Mouse (Mus musculus) CH12.LX (cell line): ENCODE data around the gene Ghr.

Source experiments
- BHLHE40 ChIP-seq: IDR thresholded peaks from 2 replicates; pipeline ENCODE4 v1.6.1; 2011; ENCODE audit warnings: mild to moderate bottlenecking, low read depth, low read length, improper control_type of control experiment
- CTCF ChIP-seq, 2 experiments: IDR thresholded peaks in 1 of 2; conservative IDR thresholded peaks in 1 of 2; 2 replicates each; pipeline ENCODE4 v1.5.1; 2011 to 2012; ENCODE audit warnings: low read depth in 2 of 2, low read length in 2 of 2, improper control_type of control experiment in 1 of 2, inconsistent platforms in 1 of 2, mild to moderate bottlenecking in 1 of 2, moderate library complexity in 1 of 2
- EP300 ChIP-seq: IDR thresholded peaks from 2 replicates; pipeline ENCODE4 v1.6.1; 2011; ENCODE audit warnings: low read length, improper control_type of control experiment
- GABPA ChIP-seq: IDR thresholded peaks from 2 replicates; pipeline ENCODE4 v1.6.1; 2012; ENCODE audit warnings: low read depth, low read length, improper control_type of control experiment, inconsistent platforms; ENCODE audit not compliant: insufficient replicate concordance
- JUND ChIP-seq: conservative IDR thresholded peaks from 2 replicates; pipeline ENCODE4 v1.6.1; 2011; ENCODE audit warnings: low read depth, low read length, improper control_type of control experiment
- MAX ChIP-seq: IDR thresholded peaks from 2 replicates; pipeline ENCODE4 v1.6.1; 2011; ENCODE audit warnings: low read length, improper control_type of control experiment
- MEF2A ChIP-seq: IDR thresholded peaks from 2 replicates; pipeline ENCODE4 v1.6.1; 2014; ENCODE audit warnings: low read depth, mild to moderate bottlenecking, inconsistent platforms, low read length, improper control_type of control experiment, borderline replicate concordance
- POLR2A ChIP-seq: IDR thresholded peaks from 2 replicates; pipeline ENCODE4 v1.6.1; 2011; ENCODE audit warnings: low read depth, mild to moderate bottlenecking, improper control_type of control experiment, low read length
- USF1 ChIP-seq: IDR thresholded peaks from 2 replicates; pipeline ENCODE4 v1.6.1; 2014; ENCODE audit warnings: low read depth, mild to moderate bottlenecking, inconsistent platforms, low read length, improper control_type of control experiment
- ZC3H11A ChIP-seq: IDR thresholded peaks from 2 replicates; pipeline ENCODE4 v1.6.1; 2012; ENCODE audit warnings: low read depth, mild to moderate bottlenecking, inconsistent platforms, low read length, improper control_type of control experiment
- ZKSCAN1 ChIP-seq: IDR thresholded peaks from 2 replicates; pipeline ENCODE4 v1.6.1; 2012; ENCODE audit warnings: low read depth, inconsistent platforms, low read length, improper control_type of control experiment, borderline replicate concordance

- no peak for TF ChIP-seq MAX
- no peak for TF ChIP-seq EP300
- no peak for TF ChIP-seq GABPA
- TF ChIP-seq POLR2A: no peak
- no peak for TF ChIP-seq BHLHE40
- TF ChIP-seq JUND: no peak
- TF ChIP-seq CTCF (conservative IDR thresholded peaks at IDR 0.05 in 1 of 2, IDR thresholded peaks at IDR 0.05 in 1 of 2; ENCODE audit: low read depth in 2 of 2, low read length in 2 of 2): no peak
- TF ChIP-seq MEF2A: no peak
- no peak for TF ChIP-seq USF1
- TF ChIP-seq ZC3H11A: no peak
- no peak for TF ChIP-seq ZKSCAN1
Measured at GRCm38 (mm10) chr15:3290435-3290834, 292.9 kb downstream of the Ghr start.
